ENCODE assay signal across 11 mouse cellular contexts in genomic region chr2:32182119-32182518, GRCm38 (mm10). TPM values are rescaled to one million over a fixed set of nuclear protein-coding genes. Genes with fewer than 3 reads are reported as not detected.
A peak's percentile ranks its signal among the peaks of the same experiment; 100 is the strongest.
DNase-seq lines count a peak whose midpoint lies in the region; ATAC-seq and TF ChIP-seq lines count a peak whose summit lies in the region.
"Had no signal": no experiment of that assay in that cellular context is flagged by ENCODE, and none has a peak within 500 bp of the region (broad histone marks: within the 10 kb centered on the region; RNA-seq: fewer than 3 reads in every experiment).

No protein-coding gene starts in this region.

- H3K4me2 ChIP-seq in hindbrain, postnatal 0 days (ENCODE audit: low read depth, low read length) = 0 out of 2 replicates have a peak overlapping the region, but pooled peaks have one; percentile 17
- H3K4me2 ChIP-seq: midbrain, embryonic 12.5 days had no signal

- DNase-seq in cerebellum, adult 2 months = no peak
- no peak for DNase-seq in cerebellum, adult 11-12 months
- no peak for DNase-seq in layer of hippocampus, adult 2 months (ENCODE audit: low spot score in 2 of 2)
- DNase-seq in layer of hippocampus, adult 9-11 months = no peak
- DNase-seq in hindbrain, postnatal 0 days (ENCODE audit: low spot score) = no peak
- DNase-seq in adrenal gland, postnatal 36 days = no peak
- DNase-seq in frontal cortex, postnatal 36 days (ENCODE audit: low spot score in 2 of 2) = no peak

- 24% methylated on average over 9 of the region's 9 CpGs for WGBS in cerebellum, adult 2 months
- WGBS in hindbrain, postnatal 0 days = 53% methylated on average over 9 of the region's 9 CpGs

- no peak overlapping the region for H3K9ac ChIP-seq in ES-Bruce4 (ENCODE audit: low read depth, poor library complexity, severe bottlenecking)
- H3K9ac ChIP-seq in hindbrain, postnatal 0 days (replicated peaks; ENCODE audit: low read length) = no peak overlapping the region
- H3K9ac ChIP-seq: midbrain, embryonic 12.5 days had no signal

- H3K4me1 ChIP-seq in cerebellum, adult 2 months (ENCODE audit: control insufficient read depth, insufficient read depth, low read length) = peaks cover 79% of the 10 kb centered on the region
- H3K4me1 ChIP-seq in ES-Bruce4 (ENCODE audit: control insufficient read depth, insufficient read depth, low read length) = peaks cover 16% of the 10 kb centered on the region
- H3K4me1 ChIP-seq in hindbrain, postnatal 0 days (ENCODE audit: insufficient read depth, low read length) = peaks cover 36% of the 10 kb centered on the region

- H3K36me3 ChIP-seq in ES-Bruce4 (ENCODE audit: control insufficient read depth, insufficient read depth, low read length, poor library complexity, severe bottlenecking) = peaks cover 22% of the 10 kb centered on the region
- H3K36me3 ChIP-seq in hindbrain, postnatal 0 days (ENCODE audit: insufficient read depth, low read length) = peaks cover 26% of the 10 kb centered on the region

- H3K27ac ChIP-seq in cerebellum, adult 2 months (ENCODE audit: insufficient read depth, low read length) = peak overlapping the region; percentile 43
- H3K27ac ChIP-seq in layer of hippocampus, adult 2 months = peak overlapping the region; percentile 79
- peak overlapping the region; percentile 9; the same call in 1 of the 2 replicates for H3K27ac ChIP-seq in ES-Bruce4 (ENCODE audit: insufficient read depth, low read length)
- peak overlapping the region; percentile 79 for H3K27ac ChIP-seq in hindbrain, postnatal 0 days
- H3K27ac ChIP-seq: limb, embryonic 10.5 days had no signal

- no peaks in the 10 kb centered on the region for H3K9me3 ChIP-seq in ES-Bruce4 (replicated peaks; ENCODE audit: control insufficient read depth, insufficient read depth, low read length, poor library complexity, severe bottlenecking)
- no peaks in the 10 kb centered on the region for H3K9me3 ChIP-seq in hindbrain, postnatal 0 days (ENCODE audit: low read length)
- H3K9me3 ChIP-seq: G1E; limb, embryonic 10.5 days; midbrain, embryonic 12.5 days had no signal

- no peak overlapping the region for H3K4me3 ChIP-seq in cerebellum, adult 2 months (replicated peaks; ENCODE audit: insufficient read depth, low read depth, low read length)
- no peak overlapping the region for H3K4me3 ChIP-seq in layer of hippocampus, adult 2 months
- no peak overlapping the region for H3K4me3 ChIP-seq in ES-Bruce4 (ENCODE audit: low read depth, low read length)
- no peak overlapping the region for H3K4me3 ChIP-seq in hindbrain, postnatal 0 days (ENCODE audit: low read length)
- H3K4me3 ChIP-seq: limb, embryonic 10.5 days; midbrain, embryonic 12.5 days had no signal

- no peak for ATAC-seq in hindbrain, postnatal 0 days

- no peak for TF ChIP-seq POLR2A in cerebellum, adult 2 months (IDR thresholded peaks at IDR 0.05; ENCODE audit: borderline replicate concordance, insufficient read depth, low read length)
- TF ChIP-seq POLR2A in ES-Bruce4 (IDR thresholded peaks at IDR 0.05; ENCODE audit: insufficient read depth, low read length) = no peak

- H3K27me3 ChIP-seq in cerebellum, adult 2 months (ENCODE audit: control insufficient read depth, insufficient read depth, low read length) = no peaks in the 10 kb centered on the region
- H3K27me3 ChIP-seq in ES-Bruce4 (ENCODE audit: control insufficient read depth, insufficient read depth, low read length, poor library complexity, severe bottlenecking) = no peaks in the 10 kb centered on the region
- H3K27me3 ChIP-seq in hindbrain, postnatal 0 days (ENCODE audit: insufficient read depth, low read length) = no peaks in the 10 kb centered on the region
- H3K27me3 ChIP-seq: midbrain, embryonic 12.5 days had no signal

- TF ChIP-seq EP300 in ES-Bruce4 (IDR thresholded peaks at IDR 0.05; ENCODE audit: insufficient read depth, low read depth, low read length) = no peak

- TF ChIP-seq CTCF in cerebellum, adult 2 months (IDR thresholded peaks at IDR 0.05; ENCODE audit: borderline replicate concordance, insufficient read depth, low read depth, low read length) = no peak
- no peak for TF ChIP-seq CTCF in layer of hippocampus, adult 2 months (conservative IDR thresholded peaks at IDR 0.05)
- TF ChIP-seq CTCF in ES-Bruce4 (IDR thresholded peaks at IDR 0.05; ENCODE audit: low read depth, low read length) = no peak
- no peak for TF ChIP-seq CTCF in hindbrain, postnatal 0 days (IDR thresholded peaks at IDR 0.05; ENCODE audit: low read depth)

RNA-seq across cellular contexts. Expression of gene Prrc2b, which starts 31.2 kb away (rescaled TPM):
- 88.9 and 95.6 TPM in 2 replicates for polyA plus RNA-seq in cerebellum, adult 2 months (2012; rRNA removed)
- total RNA-seq in layer of hippocampus, adult 2 months (2021) = 100 to 1,000 TPM; 288 to 305 TPM
- 106 and 112 TPM in 2 replicates for polyA plus RNA-seq in ES-Bruce4 (2011; ENCODE audit: insufficient read depth, insufficient read length, low read depth, missing spikeins)
- 188 and 206 TPM in 2 replicates for total RNA-seq in hindbrain, postnatal 0 days (2014; rRNA removed)
- polyA plus RNA-seq in hindbrain, postnatal 0 days (2015; fragmentation: Nextera tagmentation; extraction: Ambion mirVana) = 44.8 and 55.9 TPM in 2 replicates
- 100 to 1,000 TPM in 1 of 2 experiments, 10 to 100 TPM in 1; 99.3 to 119 TPM for total RNA-seq in adrenal gland, postnatal 36 days (2021)

RNA-seq across cellular contexts. Expression of gene Pomt1, which starts 54.3 kb away (rescaled TPM):
- 23.1 and 23.9 TPM in 2 replicates for polyA plus RNA-seq in cerebellum, adult 2 months (2012; rRNA removed)
- total RNA-seq in layer of hippocampus, adult 2 months (2021) = 10 to 100 TPM; 23.4 to 24.1 TPM
- 30.6 and 39.5 TPM in 2 replicates for polyA plus RNA-seq in ES-Bruce4 (2011; ENCODE audit: insufficient read depth, insufficient read length, low read depth, missing spikeins)
- 41.2 and 41.8 TPM in 2 replicates for total RNA-seq in hindbrain, postnatal 0 days (2014; rRNA removed)
- 18.0 and 19.4 TPM in 2 replicates for polyA plus RNA-seq in hindbrain, postnatal 0 days (2015; fragmentation: Nextera tagmentation; extraction: Ambion mirVana)
- total RNA-seq in adrenal gland, postnatal 36 days (2021) = 10 to 100 TPM; 32.2 to 37.5 TPM

Comparison
In these comparisons a context has a peak if more than half of its experiments do, and no peak if none do; other contexts are left out.
1. H3K27ac ChIP-seq: peak in every context shown above with its lines; median percentile 79 in layer of hippocampus, adult 2 months; 79 in hindbrain, postnatal 0 days; 43 in cerebellum, adult 2 months; 9 in ES-Bruce4.